Mouse (Mus musculus) heart, postnatal 10 days (tissue): Measurements from ENCODE around the gene Fhit. TPM values are rescaled to one million over a fixed set of nuclear protein-coding genes. Genes with fewer than 3 reads are reported as not detected.

ENCODE experiments used
- DNase-seq, 2 experiments: peaks; one replicate each; pipeline ENCODE4 v3.0.0; 2021
- intact Hi-C: fragments of 180-260 bp; cut with DNase I; formaldehyde crosslinking; loops from one replicate; pipeline ENCODE4 v1.15.1; 2025
- total RNA-seq, 2 experiments: library from RNA; stranded (reverse); gene quantifications; 2 replicates each; pipeline ENCODE4 v1.2.3; 2021

The Fhit gene
- total RNA-seq, 2 experiments from 2014 or later = 2.6 to 3.1 TPM

DNA sequence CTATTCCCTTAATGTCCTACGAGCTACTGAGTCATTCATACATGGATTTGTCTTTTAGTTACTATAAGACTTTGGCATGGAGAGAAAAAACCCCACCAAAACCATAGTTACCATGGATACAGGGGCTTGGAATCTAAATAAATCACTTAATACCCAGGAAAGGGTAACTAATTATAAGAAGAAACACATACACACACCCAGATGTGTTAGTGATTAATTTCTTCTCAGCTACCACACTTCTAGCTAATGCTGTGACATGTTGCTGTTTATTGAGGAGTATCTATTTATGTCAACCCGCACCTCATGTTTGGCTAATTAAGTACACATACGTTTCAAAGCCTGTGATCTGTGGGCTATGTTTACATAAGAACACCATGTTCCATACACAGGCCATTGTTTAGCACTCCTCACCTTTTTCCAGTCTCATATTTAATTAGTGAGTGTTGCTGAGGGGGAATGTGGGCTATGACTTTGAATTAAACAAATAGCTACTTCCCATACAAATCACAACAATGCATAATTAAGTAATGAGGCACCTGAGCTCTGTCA lies 1373.4 kb downstream of the Fhit start:
- no peak for DNase-seq
- intact Hi-C loops = no loop called here

DNA sequence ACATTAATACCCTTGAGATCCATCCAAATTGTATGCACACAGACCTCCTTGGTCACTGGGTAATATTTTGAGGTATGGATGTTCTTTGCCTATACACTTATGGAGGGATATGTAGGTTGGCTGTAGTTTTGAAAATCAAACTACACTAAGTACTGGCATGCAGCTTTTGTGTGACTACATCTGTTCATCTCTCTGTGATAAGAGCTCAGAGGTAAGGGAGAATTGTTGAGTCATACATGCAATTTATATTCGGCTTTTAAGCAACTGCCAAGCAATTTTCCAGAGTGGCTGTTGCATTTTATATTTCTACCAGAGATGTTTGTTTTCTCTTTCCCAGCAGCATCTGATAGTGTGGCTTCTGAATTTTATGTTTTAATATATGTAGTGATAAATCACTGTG lies 1374.4 kb downstream of the Fhit start:
- DNase-seq = no peak
- intact Hi-C loops = no loop called here

DNA sequence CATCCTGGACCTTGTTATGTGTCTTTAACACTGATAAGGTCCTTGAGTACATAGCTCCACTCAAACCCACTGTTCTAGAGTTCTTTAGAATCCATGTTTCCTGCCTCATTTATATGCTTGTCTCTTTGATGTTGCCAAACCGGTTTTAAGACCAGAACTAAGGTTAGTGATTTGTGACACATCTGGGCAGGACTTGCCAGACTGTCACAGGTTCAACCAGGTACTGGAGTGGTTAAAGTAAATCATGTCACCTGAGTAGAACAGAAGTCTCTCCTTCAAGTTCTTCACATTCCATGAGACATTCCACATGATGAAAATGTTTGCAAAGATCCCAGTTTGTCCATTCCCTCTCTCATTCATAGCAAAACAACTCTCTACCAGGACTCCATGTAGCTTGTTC lies 1376.0 kb downstream of the Fhit start:
- intact Hi-C loops = no loop called here
- DNase-seq = no peak

DNA sequence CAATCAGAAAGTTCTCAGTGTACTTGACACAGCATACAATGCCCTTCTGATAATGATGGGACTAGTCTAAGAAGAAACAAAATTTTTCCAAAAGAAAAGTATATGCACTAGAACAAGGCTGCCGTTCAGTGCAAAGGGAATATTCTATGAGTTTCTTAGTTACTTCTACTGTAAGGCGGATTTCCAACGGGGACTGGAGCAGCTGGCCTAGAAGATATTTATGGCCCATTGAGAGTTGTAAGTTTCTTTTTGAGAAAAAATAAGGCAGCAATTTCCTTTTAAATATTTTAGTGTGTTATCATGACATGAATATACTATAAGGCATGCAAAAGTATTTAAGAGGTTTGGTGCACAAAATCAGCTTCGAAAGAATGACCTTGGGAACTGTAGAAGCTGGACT lies 1410.5 kb downstream of the Fhit start:
- intact Hi-C loops = no loop called here
- DNase-seq = no peak

DNA sequence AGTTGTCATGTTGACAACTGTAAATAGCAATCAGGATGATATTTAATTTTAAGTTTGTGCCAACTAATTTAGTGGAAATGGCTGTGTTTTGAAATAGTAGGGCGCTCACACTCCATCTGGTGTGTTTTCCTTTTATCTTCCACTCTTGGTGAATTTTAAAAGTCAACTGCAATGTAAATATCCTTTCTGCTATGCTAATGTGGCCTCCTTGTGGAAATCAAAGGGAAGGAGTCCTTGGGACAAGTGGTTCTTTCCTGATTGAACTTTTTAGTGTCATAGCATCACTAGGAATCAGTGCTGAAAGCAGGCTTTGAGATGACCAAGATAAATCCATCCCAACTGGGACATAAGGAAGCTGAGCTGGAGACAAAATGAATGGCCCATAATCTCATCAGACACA lies 1413.1 kb downstream of the Fhit start:
- DNase-seq = no peak
- intact Hi-C loops = no loop called here

DNA sequence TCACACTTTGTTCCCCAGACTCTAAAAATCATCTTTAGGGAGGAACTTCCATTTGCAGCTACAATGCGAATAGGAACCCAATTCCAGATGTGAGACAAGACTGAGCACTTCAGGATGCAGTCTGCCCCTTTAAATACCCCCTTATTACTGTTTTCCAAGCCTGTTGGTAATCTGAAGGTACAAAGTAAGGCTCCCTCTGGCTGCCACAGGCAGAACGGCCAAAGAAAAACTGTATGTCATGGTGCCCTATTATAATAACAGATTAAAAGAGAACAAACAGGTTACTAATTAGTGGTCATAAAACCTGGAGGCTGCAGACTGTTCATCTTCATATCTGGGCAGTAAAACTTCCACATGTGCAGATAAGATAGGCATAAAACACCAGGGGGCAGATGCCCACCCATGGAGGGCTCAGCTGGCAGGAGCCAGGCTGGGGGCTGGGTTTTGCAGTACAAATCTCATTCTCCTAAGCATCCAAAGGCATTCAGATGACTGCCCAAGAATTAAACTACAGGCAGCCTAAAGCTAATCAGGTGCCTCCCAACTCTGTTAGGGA lies 1439.8 kb downstream of the Fhit start:
- DNase-seq = no peak
- intact Hi-C loops = no loop called here

DNA sequence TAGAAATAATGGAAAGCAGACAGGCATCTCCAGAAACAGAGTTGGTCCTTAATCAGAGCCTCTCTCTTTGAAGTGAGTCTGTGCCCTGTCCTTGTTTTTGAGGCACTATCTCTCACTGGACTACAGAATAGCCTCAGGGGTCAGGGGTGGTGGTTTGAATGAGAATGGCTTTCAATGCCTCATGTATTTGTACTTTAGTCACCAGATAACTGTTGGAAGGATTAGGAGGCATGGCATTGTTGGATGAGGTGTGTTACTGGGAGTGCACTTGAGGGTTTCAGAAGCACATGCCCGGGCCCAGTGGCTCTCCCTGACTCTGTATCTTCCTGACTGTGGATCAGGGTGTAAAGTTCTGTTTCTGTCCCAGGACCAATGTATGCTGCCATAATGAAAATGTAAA lies 1463.2 kb downstream of the Fhit start:
- no peak for DNase-seq

DNA sequence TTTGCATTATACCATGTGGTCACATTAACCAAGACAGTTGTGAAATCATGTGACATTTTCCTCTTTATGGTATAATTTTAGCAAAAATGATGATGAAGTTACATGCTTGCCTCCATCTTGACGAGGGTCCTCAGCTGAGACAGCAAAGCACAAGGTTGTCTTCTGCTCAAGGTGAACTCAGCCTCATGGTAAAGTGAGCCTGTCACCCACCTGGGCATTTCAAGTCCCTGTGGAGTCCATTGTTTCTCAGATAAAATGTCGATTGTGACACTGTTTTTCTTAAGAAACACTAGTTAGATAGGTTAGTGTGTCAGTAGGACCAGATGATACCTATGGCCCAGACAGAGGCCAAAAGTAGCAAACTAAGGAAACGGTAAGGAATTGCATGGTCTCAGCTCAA lies 1464.7 kb downstream of the Fhit start:
- no peak for DNase-seq
- intact Hi-C loops = no loop called here

More for the DNA sequence above, 1463.2 kb downstream of the Fhit start:
- intact Hi-C loops = no loop called here

DNA sequence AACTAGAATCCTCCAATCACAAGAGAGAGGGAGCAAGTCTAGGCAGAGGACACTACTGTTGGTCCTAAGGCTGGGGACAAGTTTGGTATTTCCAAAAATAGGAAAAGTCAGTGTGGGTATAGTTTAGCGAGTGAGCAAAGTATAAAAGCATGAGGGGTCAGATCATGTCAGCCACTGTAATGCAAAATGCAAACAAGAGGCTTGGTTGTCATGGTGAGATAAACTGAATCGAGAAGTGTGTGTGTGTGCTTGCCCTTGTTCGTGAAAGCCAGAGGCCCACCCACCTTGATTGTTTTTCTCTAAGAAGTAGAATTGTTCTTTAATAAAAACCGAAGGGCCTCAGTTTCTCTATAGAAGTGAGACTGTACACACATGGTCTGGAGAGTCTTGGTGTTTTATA lies 1465.8 kb downstream of the Fhit start:
- no peak for DNase-seq
- intact Hi-C loops = no loop called here

DNA sequence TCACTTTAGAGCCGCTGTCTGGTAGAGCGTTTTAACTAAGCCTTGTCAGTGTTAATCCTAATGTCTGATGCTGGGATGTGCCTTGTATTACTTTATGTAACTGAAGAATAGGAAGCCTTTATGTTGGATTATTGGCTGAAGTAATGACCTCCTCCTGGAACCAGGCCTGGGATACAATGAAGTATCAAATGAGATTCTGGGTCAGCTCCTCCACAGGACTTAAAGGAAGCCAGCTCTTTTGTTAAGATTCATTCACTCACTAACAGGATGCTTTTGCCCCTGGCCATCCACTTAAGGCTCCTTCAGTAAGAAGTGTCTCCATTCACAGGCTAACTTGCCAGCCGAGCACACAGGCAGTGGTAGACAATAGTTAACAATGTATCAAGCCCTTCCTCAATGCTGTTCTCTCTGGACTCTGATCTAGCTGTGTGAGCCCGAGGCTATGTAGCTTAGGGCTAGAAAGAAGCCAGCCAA lies 1466.6 kb downstream of the Fhit start:
- intact Hi-C loops = no loop called here
- no peak for DNase-seq

DNA sequence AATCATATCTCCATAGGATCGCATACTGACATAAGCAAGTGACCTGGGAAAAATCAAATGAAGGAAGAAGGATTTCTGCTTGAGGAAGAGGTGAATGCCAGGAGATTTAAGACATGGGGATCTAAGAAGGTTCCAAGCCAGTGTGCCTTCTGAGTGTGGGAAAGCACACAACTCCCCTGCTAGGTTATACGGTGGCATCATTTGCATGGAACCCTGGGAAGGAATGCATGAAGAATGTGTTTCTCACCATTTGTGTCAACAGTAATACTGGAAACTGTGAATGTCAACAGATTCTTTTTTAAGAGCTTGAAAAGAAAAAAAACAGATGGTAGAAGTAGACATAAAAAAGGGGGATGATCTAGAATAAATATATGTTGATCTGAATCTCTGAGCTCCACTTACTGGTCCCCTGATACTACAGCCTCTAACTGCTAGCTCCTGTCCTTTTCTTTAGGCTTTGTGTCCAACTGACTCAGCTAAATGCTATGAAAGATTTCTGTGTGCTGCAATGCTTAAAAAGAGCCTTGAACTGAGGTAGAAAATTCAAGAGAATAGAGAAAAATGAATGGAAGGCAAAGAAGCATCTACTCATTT lies 1473.1 kb downstream of the Fhit start:
- no peak for DNase-seq
- intact Hi-C loops = no loop called here

DNA sequence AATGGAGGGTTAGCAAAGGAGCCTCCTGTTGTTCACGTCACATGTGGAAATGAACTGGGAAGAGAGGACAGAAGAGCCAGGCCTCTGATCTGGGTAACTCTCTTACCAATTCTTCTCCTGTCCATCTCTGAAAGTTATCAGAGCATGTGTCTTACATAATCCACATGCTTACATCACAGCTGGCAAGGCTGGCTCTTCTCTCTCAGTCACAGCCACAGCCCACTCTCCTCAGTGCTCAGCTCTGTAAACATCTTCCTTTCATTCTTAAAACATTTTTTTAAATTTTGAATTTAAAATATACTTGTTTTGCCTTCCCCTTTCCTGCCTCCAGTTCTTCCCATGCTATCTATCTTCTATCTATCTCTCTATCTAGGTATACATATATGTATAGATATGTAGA lies 1477.5 kb downstream of the Fhit start:
- no peak for DNase-seq
- intact Hi-C loops = no loop called here

DNA sequence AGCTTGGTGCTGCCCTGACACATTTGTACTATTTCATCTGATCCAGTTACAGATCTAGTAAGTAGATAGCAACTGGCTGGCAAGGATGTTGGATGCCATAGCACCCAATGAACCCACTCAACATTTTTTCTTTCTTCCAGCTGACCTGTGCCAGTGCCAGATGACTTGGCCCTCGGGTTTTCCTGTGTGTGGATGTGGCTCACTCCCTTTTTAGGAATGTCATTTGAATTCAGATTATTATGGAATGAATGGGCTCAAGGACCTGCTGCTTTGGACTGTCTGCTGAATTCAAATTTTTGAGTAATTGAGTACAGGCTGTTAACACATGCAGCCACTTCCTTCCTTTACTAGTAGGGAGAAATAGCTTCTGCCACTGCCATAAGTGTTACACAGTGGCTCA lies 1489.1 kb downstream of the Fhit start:
- intact Hi-C loops = no loop called here
- no peak for DNase-seq

DNA sequence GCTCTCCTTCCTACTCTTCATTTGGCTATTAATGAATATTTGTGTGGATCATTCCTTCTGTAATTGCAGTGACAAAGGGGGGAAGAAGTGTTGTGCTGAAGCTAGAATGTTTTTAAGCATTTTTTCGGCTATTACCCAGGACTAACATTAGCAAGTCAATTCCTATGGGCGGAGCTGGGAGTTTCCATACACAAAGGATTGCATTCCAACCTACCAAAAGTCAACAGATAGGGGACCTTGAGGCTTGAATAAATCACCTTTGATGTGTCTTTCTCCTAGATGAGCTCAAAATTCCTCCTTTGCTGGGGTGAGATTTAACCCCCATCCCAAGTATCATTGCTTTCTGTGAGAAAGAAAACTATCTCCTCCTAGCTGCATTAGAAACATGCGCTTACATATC lies 1490.1 kb downstream of the Fhit start:
- no peak for DNase-seq
- intact Hi-C loops = no loop called here

DNA sequence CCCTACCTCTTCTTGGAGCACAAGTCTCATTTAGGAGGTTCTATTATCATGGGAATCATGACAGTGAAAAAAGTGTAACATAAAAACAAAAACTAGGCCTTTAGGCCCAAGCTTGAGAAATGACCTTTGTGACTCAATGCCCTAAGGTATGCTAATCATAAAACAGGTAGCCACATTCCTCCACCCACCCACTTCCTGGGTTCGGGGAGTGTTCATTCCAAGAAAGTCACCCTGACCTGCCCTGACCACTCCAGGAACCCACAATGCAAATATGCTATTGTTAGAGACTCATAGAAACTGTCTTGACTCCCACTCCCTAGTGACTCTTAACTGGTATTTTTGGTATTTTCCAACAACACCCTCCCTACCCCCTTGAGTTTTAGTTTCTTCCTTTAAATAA lies 1492.1 kb downstream of the Fhit start:
- intact Hi-C loops = no loop called here
- no peak for DNase-seq

DNA sequence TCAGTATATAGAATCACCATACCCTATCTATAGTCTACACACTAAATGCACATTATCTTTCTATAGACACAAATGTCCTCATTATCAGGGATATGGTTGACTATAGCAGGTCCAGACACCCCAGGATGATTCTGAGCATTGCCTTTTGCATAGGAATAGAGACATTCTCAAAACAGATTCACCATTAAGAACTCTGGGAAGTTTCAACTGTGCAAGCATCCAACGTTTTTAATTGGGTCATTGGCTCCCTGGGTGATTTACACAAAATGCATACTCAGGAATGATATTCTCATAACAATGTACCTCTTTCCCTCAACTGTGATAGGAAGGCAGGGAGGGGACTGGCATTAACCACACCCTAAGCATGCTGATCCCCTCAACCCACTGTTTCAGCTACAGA lies 1503.4 kb downstream of the Fhit start:
- DNase-seq = no peak
- intact Hi-C loops = no loop called here

DNA sequence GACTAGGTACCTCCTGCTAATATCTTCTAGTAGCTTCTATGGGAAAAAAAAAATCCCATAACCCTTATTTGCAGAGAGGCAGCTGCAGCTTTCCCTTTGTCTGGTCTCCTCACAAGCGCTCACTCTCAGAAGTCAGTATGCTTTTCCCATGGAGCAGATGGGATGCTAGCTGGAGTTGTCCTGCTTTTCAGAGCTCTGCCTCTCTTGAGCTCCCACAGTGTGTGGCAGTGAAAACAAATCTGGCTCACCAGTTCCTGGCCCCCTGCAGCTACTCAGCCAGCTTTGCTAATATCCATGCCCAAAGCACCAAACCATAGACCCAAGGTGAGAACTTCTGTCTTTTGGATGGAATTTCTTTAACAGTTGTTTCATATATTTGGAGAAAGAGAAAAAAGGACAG lies 1510.4 kb downstream of the Fhit start:
- intact Hi-C loops = no loop called here
- no peak for DNase-seq

DNA sequence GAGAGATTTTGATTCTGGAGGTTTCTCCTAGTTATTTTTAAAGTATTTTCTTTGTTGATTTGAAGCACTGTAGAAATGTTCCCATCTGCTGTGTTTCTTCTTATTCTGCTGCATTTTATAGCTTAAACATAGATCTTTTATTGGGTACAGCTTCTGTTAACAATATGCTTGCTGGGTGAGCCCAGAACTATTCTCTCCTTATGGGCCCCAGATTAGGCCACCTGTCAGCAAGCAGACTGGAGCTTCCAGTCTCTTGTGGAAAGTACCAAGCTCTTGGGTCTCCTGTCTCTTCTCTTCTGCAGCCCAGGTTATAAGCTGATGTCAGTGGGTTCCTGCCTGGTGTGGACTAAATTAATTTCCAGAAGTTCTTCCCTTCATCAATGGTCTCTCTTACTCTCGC lies 1513.4 kb downstream of the Fhit start:
- intact Hi-C loops = no loop called here
- no peak for DNase-seq

DNA sequence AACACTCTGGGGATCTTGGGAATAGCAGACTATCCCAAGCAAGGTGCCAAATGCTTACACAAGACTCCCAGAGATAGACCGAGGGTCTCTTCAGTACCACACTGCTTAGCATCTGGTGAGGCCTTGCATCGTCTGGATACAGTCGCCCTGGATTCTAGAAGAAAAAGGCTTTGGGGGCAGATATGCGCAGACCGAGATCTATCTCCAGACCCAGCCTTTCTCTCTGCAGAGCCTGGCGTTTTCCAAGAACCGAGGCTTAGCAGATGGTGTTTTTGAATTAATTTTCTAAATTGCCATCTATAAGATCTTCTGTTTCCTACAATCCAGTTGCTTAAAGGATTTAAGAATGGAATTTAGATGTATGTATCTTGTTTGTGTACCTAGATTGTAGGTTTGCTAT lies 1515.6 kb downstream of the Fhit start:
- intact Hi-C loops = no loop called here
- no peak for DNase-seq

DNA sequence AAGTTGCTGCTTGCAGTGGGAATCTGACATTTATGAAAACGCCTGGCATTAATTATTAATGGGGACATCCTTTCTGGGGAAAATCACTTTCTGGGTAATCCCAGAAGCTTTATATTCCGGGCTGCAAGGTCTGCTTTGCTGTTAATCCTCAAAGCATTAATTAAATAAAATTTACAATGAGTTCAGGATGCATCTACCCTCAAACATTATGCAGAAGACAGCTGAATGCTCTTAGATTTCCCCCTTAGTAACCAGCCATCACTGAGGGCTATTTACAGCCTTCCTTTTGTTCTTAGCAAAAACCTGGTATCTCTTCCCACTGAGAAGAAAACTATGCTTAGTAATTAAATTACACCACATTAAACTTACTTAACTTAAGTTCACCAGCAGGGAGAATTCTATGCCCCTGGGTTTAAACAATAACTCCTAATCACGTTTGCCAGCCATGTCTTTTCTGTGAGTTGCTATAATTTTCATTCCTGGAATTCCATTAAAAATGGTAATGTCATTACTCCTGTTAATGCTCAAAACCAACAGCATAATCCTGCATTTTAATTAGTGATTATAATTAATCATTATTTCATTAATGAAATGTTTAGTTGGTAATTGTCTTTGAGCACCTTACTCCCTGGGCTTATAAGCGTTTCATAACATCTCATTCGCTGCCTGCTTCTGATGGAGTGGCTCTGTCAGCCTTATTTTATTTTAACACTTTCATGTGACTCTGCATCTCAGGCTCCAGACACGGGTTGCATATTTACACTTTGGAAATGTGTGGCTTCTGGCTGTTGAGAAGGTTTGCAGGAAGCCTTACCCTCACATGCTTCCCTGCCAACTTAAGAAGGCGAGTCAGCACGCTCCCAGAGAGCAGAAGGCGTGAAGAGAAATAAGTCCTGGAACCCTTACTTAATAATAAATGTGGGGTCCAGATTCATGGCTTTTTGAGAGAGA lies 1517.3 kb downstream of the Fhit start:
- DNase-seq = no peak
- intact Hi-C loops = no loop called here

DNA sequence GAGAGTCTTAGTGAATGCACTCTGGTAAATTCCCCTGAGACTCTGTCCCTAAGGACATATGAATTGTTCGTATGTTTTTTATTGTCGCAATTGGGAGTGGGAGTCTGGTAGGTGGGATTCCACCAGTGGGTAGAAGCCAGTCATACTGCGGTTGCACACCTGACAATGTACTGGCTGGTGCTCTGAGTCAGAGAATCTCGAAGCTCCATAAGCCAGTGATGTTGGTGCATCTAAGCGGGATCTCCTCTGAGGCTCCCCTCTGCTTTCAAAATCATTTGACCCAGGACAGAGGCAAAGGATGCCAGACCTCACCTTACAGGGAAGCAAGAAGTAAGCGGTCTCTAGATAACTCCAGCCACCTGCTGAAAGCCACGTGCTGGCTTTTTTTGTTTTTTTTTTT lies 1518.1 kb downstream of the Fhit start:
- no peak for DNase-seq
- intact Hi-C loops = no loop called here

DNA sequence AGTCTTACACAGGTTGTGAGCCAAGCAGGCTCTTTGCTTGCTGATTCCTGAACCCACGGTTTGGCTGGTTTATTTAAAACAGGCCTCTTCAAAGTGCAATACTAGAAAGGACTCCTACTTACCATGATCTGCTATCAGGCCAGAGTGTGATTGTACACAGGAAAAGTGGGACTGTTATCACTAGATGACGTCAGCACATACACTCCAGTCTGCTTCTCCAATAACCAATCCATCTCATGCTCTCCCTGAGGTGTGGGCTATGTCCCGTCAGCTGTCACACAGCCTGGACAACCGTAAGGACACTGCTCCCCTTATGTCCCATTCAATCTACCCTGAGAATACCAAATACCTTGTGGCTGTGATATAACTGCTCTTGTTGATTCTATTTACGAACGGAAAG lies 1519.2 kb downstream of the Fhit start:
- intact Hi-C loops = no loop called here
- DNase-seq = no peak
